Mouse (Mus musculus): ENCODE results near the gene Gmeb1. TPM values are rescaled to one million over a fixed set of nuclear protein-coding genes. Genes with fewer than 3 reads are reported as not detected.
"Not testable (repeated sequence)": the region's sequence is repeated elsewhere in the genome, so short reads cannot be mapped to it uniquely, and the experiment has no call there.

Gene Gmeb1
- total and polyA plus RNA-seq, 2 experiments from 2014 or later, result 7.6 to 16.4 TPM

DNA sequence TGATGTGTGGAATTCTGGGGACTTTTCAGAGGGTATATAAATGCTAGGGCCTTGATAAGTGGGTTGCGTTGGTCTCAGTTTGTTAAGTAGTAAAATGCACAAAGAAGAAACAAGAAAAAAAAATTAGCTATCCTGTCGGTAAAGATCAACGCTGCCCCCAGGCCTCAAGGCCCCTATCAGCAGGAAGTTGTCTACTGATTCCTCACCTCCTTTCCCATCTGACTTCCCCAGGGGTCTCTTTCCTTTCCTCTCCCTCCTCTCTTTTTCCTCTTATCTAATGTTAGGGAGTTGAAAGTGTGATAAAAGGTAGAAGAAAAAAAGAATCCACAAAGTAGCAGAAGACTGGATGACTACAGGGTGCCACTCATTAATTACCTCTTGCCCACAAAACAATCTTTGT lies 21.0 kb downstream of the Gmeb1 start:
- Histone ChIP-seq H3K4me1 (ENCODE audit: control insufficient read depth, insufficient read depth) (no peaks in the 10 kb centered on the region), H3K27ac (ENCODE audit: low read depth) (no peak overlapping the region), H3K9me3 (replicated peaks; ENCODE audit: control insufficient read depth, low read length) (no peaks in the 10 kb centered on the region), H3K4me3 (ENCODE audit: low read depth, low read length) (no peak overlapping the region), H3K36me3 (replicated peaks; ENCODE audit: control insufficient read depth, insufficient read depth, low read length) (peaks cover 76% of the 10 kb centered on the region), H3K27me3 (ENCODE audit: control insufficient read depth, insufficient read depth, low read length) (no peaks in the 10 kb centered on the region), H3K4me2 (ENCODE audit: low read depth, low read length) (no peak overlapping the region), H3K9ac (replicated peaks; ENCODE audit: low read depth, low read length) (no peak overlapping the region)
- ATAC-seq (ENCODE audit: insufficient read depth, low read depth) (no peak), DNase-seq (ENCODE audit: low spot score) (no peak)
- WGBS, result 60% methylated on average over 3 of the region's 3 CpGs
- TF ChIP-seq EP300 (IDR thresholded peaks at IDR 0.05; ENCODE audit: low read depth) (no peak), CTCF (IDR thresholded peaks at IDR 0.05; ENCODE audit: low read depth) (no peak)

DNA sequence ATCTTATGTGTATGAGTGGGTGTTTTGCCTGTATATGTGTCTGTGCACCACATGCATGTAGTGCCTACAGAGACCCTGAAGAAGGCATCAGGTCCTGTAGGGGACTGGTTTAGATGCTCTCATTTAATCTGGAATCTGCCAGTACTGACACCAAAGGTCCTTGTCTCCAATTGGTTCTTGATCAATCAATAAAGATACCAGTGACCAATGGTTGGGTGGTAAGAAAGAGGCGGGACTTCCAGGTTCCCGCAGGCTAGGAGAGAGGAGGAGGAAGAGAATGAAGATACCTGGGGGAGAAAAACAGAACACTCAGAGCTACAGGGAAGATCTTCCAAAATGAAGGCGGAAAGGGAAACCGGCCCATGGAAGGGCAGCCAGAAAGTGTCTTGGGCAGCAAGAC lies 23.0 kb downstream of the Gmeb1 start:
- WGBS, result 95% methylated on average over 4 of the region's 4 CpGs
- TF ChIP-seq CTCF (IDR thresholded peaks at IDR 0.05; ENCODE audit: low read depth) (no peak), EP300 (IDR thresholded peaks at IDR 0.05; ENCODE audit: low read depth) (no peak)
- Histone ChIP-seq H3K4me1 (ENCODE audit: control insufficient read depth, insufficient read depth) (no peaks in the 10 kb centered on the region), H3K4me2 (ENCODE audit: low read depth, low read length) (no peak overlapping the region), H3K4me3 (ENCODE audit: low read depth, low read length) (no peak overlapping the region), H3K27ac (ENCODE audit: low read depth) (no peak overlapping the region), H3K36me3 (replicated peaks; ENCODE audit: control insufficient read depth, insufficient read depth, low read length) (peaks cover 87% of the 10 kb centered on the region), H3K9ac (replicated peaks; ENCODE audit: low read depth, low read length) (no peak overlapping the region), H3K9me3 (replicated peaks; ENCODE audit: control insufficient read depth, low read length) (no peaks in the 10 kb centered on the region), H3K27me3 (ENCODE audit: control insufficient read depth, insufficient read depth, low read length) (no peaks in the 10 kb centered on the region)
- ATAC-seq (ENCODE audit: insufficient read depth, low read depth) (no peak), DNase-seq (ENCODE audit: low spot score) (no peak)

DNA sequence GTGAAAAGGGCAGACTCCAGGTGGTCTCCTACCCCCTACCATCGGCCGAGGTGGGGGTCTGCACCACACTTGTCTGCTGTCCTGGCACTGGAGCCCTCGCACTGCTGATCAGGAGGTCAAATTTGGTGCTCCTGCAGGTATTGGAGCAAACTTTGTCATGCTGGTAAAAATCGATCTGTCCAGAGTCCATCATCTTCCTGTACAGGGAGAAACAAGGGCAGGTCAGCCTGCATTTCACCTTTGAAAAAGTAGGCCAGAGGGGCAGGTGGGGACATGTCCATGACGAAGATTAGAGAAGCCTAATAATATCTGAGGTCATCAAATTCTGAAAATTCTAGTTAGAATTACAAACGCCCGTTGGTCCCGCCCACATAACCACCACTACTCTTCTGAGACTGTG lies 26.7 kb downstream of the Gmeb1 start:
- Histone ChIP-seq H3K36me3 (replicated peaks; ENCODE audit: control insufficient read depth, insufficient read depth, low read length) (peaks cover 89% of the 10 kb centered on the region), H3K27me3 (ENCODE audit: control insufficient read depth, insufficient read depth, low read length) (no peaks in the 10 kb centered on the region)
- 91% methylated on average over 8 of the region's 8 CpGs for WGBS

DNA sequence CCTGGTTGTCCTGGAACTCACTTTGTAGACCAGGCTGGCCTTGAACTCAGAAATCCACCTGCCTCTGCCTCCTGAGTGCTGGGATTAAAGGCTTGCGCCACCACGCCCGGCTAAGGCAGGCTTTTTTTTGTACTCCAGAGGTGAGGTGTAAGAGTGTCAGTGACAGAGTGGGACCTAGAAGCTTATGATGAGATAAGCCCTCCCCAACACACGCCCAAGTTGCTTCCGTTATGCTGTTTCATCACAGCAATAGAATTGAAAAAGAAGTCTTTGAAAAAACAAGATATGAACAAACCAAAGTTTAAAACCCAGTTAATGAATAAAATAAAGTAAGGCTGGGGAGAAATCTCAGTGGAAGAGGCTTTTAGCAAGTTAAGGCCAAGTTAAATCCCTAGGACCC lies 31.0 kb downstream of the Gmeb1 start:
- 93% methylated on average over 5 of the region's 5 CpGs for WGBS
- no peaks in the 10 kb centered on the region for H3K27me3 ChIP-seq (ENCODE audit: control insufficient read depth, insufficient read depth, low read length)
- peaks cover 94% of the 10 kb centered on the region for H3K36me3 ChIP-seq (replicated peaks; ENCODE audit: control insufficient read depth, insufficient read depth, low read length)

More for the DNA sequence above, 26.7 kb downstream of the Gmeb1 start:
- Histone ChIP-seq H3K4me2 (ENCODE audit: low read depth, low read length) (no peak overlapping the region), H3K9me3 (replicated peaks; ENCODE audit: control insufficient read depth, low read length) (no peaks in the 10 kb centered on the region), H3K9ac (replicated peaks; ENCODE audit: low read depth, low read length) (no peak overlapping the region), H3K4me3 (ENCODE audit: low read depth, low read length) (no peak overlapping the region), H3K27ac (ENCODE audit: low read depth) (no peak overlapping the region), H3K4me1 (ENCODE audit: control insufficient read depth, insufficient read depth) (no peaks in the 10 kb centered on the region)
- TF ChIP-seq EP300 (IDR thresholded peaks at IDR 0.05; ENCODE audit: low read depth) (no peak), CTCF (IDR thresholded peaks at IDR 0.05; ENCODE audit: low read depth) (no peak)
- DNase-seq (ENCODE audit: low spot score), result no peak
- no peak for ATAC-seq (ENCODE audit: insufficient read depth, low read depth)

DNA sequence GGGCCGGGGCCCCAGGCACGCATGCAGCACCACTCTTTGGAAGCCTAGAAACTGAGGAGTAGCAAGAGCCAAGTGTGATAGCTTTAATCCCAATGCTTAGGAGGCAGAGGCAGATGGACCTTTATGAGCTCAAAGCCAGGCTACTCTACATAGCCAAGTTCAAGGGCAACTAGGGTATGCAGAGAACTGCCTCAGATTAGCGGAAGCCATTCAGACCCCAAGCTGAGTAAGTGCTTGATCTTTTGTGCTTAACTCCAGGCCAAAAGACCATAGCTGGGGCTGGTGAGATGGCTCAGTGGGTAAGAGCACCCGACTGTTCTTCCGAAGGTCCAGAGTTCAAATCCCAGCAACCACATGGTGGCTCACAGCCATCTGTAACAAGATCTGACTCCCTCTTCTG lies 39.4 kb downstream of the Gmeb1 start:
- not testable (repeated sequence) for H3K4me3 ChIP-seq (ENCODE audit: low read depth, low read length); H3K27ac ChIP-seq (ENCODE audit: low read depth); H3K4me1 ChIP-seq (ENCODE audit: control insufficient read depth, insufficient read depth); H3K9ac ChIP-seq (replicated peaks; ENCODE audit: low read depth, low read length); H3K4me2 ChIP-seq (ENCODE audit: low read depth, low read length); H3K9me3 ChIP-seq (replicated peaks; ENCODE audit: control insufficient read depth, low read length); DNase-seq (ENCODE audit: low spot score); H3K27me3 ChIP-seq (ENCODE audit: control insufficient read depth, insufficient read depth, low read length); ATAC-seq (ENCODE audit: insufficient read depth, low read depth)
- 91% methylated on average over 5 of the region's 5 CpGs for WGBS
- H3K36me3 ChIP-seq (replicated peaks; ENCODE audit: control insufficient read depth, insufficient read depth, low read length), result peaks cover 29% of the 10 kb centered on the region

More for the DNA sequence above, 31.0 kb downstream of the Gmeb1 start:
- no peak overlapping the region for H3K4me2 ChIP-seq (ENCODE audit: low read depth, low read length)
- TF ChIP-seq EP300 (IDR thresholded peaks at IDR 0.05; ENCODE audit: low read depth) (no peak), CTCF (IDR thresholded peaks at IDR 0.05; ENCODE audit: low read depth) (no peak)
- H3K9me3 ChIP-seq (replicated peaks; ENCODE audit: control insufficient read depth, low read length), result no peaks in the 10 kb centered on the region
- ATAC-seq (ENCODE audit: insufficient read depth, low read depth), result no peak
- H3K4me3 ChIP-seq (ENCODE audit: low read depth, low read length), result no peak overlapping the region
- DNase-seq (ENCODE audit: low spot score), result no peak
- H3K9ac ChIP-seq (replicated peaks; ENCODE audit: low read depth, low read length), result no peak overlapping the region
- H3K4me1 ChIP-seq (ENCODE audit: control insufficient read depth, insufficient read depth), result no peaks in the 10 kb centered on the region
- H3K27ac ChIP-seq (ENCODE audit: low read depth), result no peak overlapping the region

DNA sequence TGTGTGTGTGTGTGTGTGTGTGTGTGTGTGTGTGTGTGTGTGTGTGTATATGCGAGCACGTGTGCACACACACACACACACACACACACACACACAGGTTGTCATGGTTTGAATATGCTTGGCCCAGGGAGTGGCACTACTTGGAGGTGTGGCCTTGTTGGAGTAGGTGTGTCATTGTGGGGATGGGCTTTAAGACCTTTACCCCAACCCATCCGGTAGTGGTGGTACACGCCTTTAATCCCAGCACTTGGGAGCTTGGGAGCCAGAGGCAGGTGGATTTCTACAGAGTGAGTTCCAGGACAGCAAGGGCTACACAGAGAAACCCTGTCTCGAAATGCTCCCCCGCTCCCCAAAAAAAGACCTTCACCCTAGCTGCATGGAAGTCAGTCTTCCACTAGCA lies 43.0 kb downstream of the Gmeb1 start:
- not testable (repeated sequence) for H3K9ac ChIP-seq (replicated peaks; ENCODE audit: low read depth, low read length); H3K4me2 ChIP-seq (ENCODE audit: low read depth, low read length)

More for the DNA sequence above, 43.0 kb downstream of the Gmeb1 start:
- 74% methylated on average over 6 of the region's 6 CpGs for WGBS
- not testable (repeated sequence) for ATAC-seq (ENCODE audit: insufficient read depth, low read depth); H3K27ac ChIP-seq (ENCODE audit: low read depth); H3K9me3 ChIP-seq (replicated peaks; ENCODE audit: control insufficient read depth, low read length); H3K4me1 ChIP-seq (ENCODE audit: control insufficient read depth, insufficient read depth); H3K36me3 ChIP-seq (replicated peaks; ENCODE audit: control insufficient read depth, insufficient read depth, low read length); DNase-seq (ENCODE audit: low spot score); H3K4me3 ChIP-seq (ENCODE audit: low read depth, low read length); H3K27me3 ChIP-seq (ENCODE audit: control insufficient read depth, insufficient read depth, low read length)
